14 mouse cellular contexts compared by ENCODE assay signal in the genomic region with DNA sequence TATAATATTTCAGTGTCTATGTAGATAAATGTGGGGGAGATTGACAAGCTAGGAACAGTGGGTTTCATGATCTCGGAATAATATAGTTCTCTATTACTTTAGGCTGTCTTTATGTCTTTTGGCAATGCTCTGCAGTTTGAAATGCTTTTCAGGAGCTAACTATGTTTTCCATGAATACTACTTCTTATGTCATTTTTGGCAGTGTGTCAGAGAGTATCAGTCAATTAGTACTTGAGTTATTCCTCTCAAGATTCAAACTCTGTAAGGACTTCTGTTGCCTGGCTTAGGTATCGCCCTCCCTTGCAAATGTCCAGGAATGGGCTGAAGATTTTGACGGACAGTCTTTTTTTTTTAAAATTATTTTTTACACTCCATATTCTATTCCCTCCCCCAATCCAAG.
"Had no signal": no experiment of that assay in that cellular context is flagged by ENCODE, and none has a peak within 500 bp of the region (broad histone marks: within the 10 kb centered on the region; RNA-seq: fewer than 3 reads in every experiment).

No protein-coding gene starts in this region.

- H3K4me2 ChIP-seq: midbrain, embryonic 11.5 days; midbrain, embryonic 13.5 days; midbrain, embryonic 15.5 days; neural tube, embryonic 12.5 days; stomach, embryonic 15.5 days had no signal

- H3K36me3 ChIP-seq: midbrain, embryonic 13.5 days; midbrain, embryonic 15.5 days; neural tube, embryonic 12.5 days; stomach, embryonic 15.5 days had no signal

- DNase-seq: lung, adult 2 months; lung, postnatal 4 days; right cerebral cortex, postnatal 14 days; thymus, adult 2 months; thymus, postnatal 25 days; thymus, postnatal 4 days had no signal

- H3K9ac ChIP-seq: liver, embryonic 14.5 days; midbrain, embryonic 13.5 days; midbrain, embryonic 15.5 days; neural tube, embryonic 12.5 days; stomach, embryonic 15.5 days had no signal

- H3K9me3 ChIP-seq: megakaryocyte, embryonic 14.5 days; midbrain, embryonic 13.5 days; midbrain, embryonic 15.5 days; neural tube, embryonic 12.5 days; stomach, embryonic 15.5 days had no signal

- H3K27me3 ChIP-seq: megakaryocyte, embryonic 14.5 days; midbrain, embryonic 13.5 days; midbrain, embryonic 15.5 days; neural tube, embryonic 12.5 days; stomach, embryonic 15.5 days had no signal

- ATAC-seq: midbrain, embryonic 13.5 days; midbrain, embryonic 15.5 days had no signal

- H3K27ac ChIP-seq: liver, embryonic 14.5 days; midbrain, embryonic 13.5 days; midbrain, embryonic 15.5 days; neural tube, embryonic 12.5 days; stomach, embryonic 15.5 days; stomach, postnatal 0 days had no signal

- H3K4me1 ChIP-seq: midbrain, embryonic 13.5 days; midbrain, embryonic 15.5 days; neural tube, embryonic 12.5 days; stomach, embryonic 15.5 days had no signal

- H3K4me3 ChIP-seq: megakaryocyte, embryonic 14.5 days; midbrain, embryonic 13.5 days; midbrain, embryonic 15.5 days; neural tube, embryonic 12.5 days; stomach, embryonic 15.5 days had no signal
